Mouse (Mus musculus) liver, embryonic 14.5 days (tissue): ENCODE measurements at regions not wholly inside any gene's neighbourhood (a gene's known extent, or its start where the extent isn't known, plus 50 kb on each side); places are given as distances from the start of the nearest gene placed in this dataset.

ENCODE experiments used
- CTCF ChIP-seq: IDR thresholded peaks from 2 replicates; pipeline ENCODE4 v1.5.1; 2016; ENCODE audit warnings: antibody characterized with exemption, low read depth, control low read depth
- EP300 ChIP-seq: IDR thresholded peaks from 2 replicates; pipeline ENCODE4 v1.6.1; 2016; ENCODE audit warnings: antibody characterized with exemption, low read depth

DNA sequence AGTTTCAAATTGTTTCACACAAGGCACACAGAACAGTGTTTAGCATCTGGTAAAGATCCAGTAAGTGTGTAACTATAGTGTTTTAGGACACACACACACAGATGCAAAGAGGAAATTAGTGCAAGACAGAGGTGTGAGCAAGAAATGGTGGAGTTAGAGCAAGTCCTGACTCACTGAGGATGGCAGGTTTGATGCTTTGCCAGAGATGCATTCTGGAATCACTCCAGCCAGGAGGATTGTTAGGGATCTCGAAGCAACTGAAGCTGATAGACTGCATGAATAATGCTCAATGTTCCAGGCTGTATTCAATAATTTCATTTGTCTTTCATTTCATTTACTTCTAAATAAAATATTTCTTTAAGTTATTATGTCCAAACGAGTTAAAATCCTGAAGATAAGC is 357.6 kb upstream of the Klf12 start:
- TF ChIP-seq CTCF (no peak), EP300 (no peak)
